7 mouse cellular contexts compared by ENCODE assay signal in the genomic region with DNA sequence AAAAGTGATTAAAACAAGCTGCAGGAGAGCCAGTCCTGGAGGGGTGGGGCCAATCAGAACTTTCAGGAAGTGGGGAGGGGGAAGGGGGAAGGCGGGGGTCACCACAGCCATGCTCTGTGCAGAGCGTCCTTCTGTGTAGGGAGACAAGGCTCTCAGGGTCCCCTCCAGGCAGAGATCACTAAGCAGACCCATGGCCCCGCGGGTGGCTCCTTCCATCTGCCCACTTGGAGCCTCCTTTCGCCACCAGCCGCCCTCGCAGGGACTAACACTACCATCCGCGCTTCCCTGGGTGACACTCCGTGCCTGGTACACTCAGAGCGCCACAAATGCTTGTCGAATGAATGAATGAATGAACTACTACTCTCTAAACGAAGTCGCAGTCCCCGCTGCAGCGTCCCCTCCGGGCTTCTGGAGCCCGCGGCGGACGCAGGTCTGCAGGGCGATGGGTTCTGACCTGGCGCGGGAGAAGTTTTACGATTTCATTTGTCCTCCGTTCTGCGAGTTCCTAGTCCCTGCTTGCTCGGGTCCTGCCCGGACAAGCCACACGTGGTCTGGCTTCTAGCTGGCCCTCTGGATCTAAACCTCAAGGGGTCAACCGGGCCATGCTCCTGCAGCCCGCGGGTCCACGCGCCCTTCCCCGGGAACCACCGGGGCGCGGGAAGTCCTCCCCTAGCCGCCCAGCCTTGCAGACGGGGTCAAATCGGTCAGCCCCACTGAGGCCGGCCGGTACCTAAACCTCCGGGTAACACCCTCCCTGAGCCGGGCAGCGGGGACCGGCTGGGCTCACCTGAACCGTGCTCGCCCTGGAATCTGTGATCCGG. TPM values are rescaled to one million over a fixed set of nuclear protein-coding genes. Genes with fewer than 3 reads are reported as not detected.
DNase-seq lines count a peak whose midpoint lies in the region; ATAC-seq lines count a peak whose summit lies in the region.

No protein-coding gene starts in this region.

- peak overlapping the region; percentile 78 for H3K4me3 ChIP-seq in embryonic facial prominence, embryonic 12.5 days
- H3K4me3 ChIP-seq in hindbrain, embryonic 15.5 days, result peak overlapping the region; percentile 66
- H3K4me3 ChIP-seq in macrophage (ENCODE audit: inconsistent target), result peak overlapping the region; percentile 43

- no peaks in the 10 kb centered on the region for H3K27me3 ChIP-seq in embryonic facial prominence, embryonic 12.5 days
- peaks cover 15% of the 10 kb centered on the region for H3K27me3 ChIP-seq in hindbrain, embryonic 15.5 days

- H3K9ac ChIP-seq in embryonic facial prominence, embryonic 12.5 days, result peak overlapping the region; percentile 98
- H3K9ac ChIP-seq in hindbrain, embryonic 15.5 days, result peak overlapping the region; percentile 75

- H3K9me3 ChIP-seq in embryonic facial prominence, embryonic 12.5 days, result no peaks in the 10 kb centered on the region
- no peaks in the 10 kb centered on the region for H3K9me3 ChIP-seq in hindbrain, embryonic 15.5 days

- peak overlapping the region; percentile 73 for H3K4me2 ChIP-seq in embryonic facial prominence, embryonic 12.5 days (replicated peaks)
- H3K4me2 ChIP-seq in hindbrain, embryonic 15.5 days, result peak overlapping the region; percentile 96

- peak overlapping the region; percentile 99 for H3K27ac ChIP-seq in embryonic facial prominence, embryonic 12.5 days
- H3K27ac ChIP-seq in hindbrain, embryonic 15.5 days (replicated peaks), result peak overlapping the region; percentile 88
- H3K27ac ChIP-seq in macrophage, result 0 out of 2 replicates have a peak overlapping the region, but pooled peaks have one; percentile 8

- no peak for ATAC-seq in embryonic facial prominence, embryonic 12.5 days (ENCODE audit: insufficient number of reproducible peaks, insufficient read depth, low FRiP score, low TSS enrichment)
- no peak for ATAC-seq in hindbrain, embryonic 15.5 days (ENCODE audit: low FRiP score, low read depth)

- under 1% methylated on average over 51 of the region's 51 CpGs for WGBS in embryonic facial prominence, embryonic 12.5 days
- WGBS in hindbrain, embryonic 15.5 days, result under 1% methylated on average over 51 of the region's 51 CpGs
- 1% methylated on average over 46 of the region's 51 CpGs for WGBS in macrophage (ENCODE audit: missing documents)

- peaks cover 73% of the 10 kb centered on the region for H3K4me1 ChIP-seq in embryonic facial prominence, embryonic 12.5 days
- peaks cover 49% of the 10 kb centered on the region for H3K4me1 ChIP-seq in hindbrain, embryonic 15.5 days (replicated peaks)

- peak; percentile 72 to 87 for DNase-seq in urinary bladder, adult 18-20 months (ENCODE audit: low spot score in 2 of 2)
- no peak for DNase-seq in urinary bladder, postnatal 10 days (ENCODE audit: low spot score)
- peak; percentile 52 for DNase-seq in yolk sac, embryonic 10.5 days (ENCODE audit: low spot score)
- DNase-seq in natural killer cell, adult 2 months (ENCODE audit: low spot score in 2 of 2), result no peak

- H3K79me2 ChIP-seq in macrophage (ENCODE audit: inconsistent target), result peaks cover 36% of the 10 kb centered on the region; the same call in 1 of the 2 replicates

- H3K36me3 ChIP-seq in embryonic facial prominence, embryonic 12.5 days, result no peaks in the 10 kb centered on the region
- H3K36me3 ChIP-seq in hindbrain, embryonic 15.5 days, result no peaks in the 10 kb centered on the region
- no peaks in the 10 kb centered on the region for H3K36me3 ChIP-seq in macrophage (ENCODE audit: inconsistent target)

RNA-seq across cellular contexts. Expression of a gene that starts 1.4 kb away (rescaled TPM):
- 229 and 238 TPM in 2 replicates for polyA plus RNA-seq in embryonic facial prominence, embryonic 12.5 days (2016; fragmentation: Nextera tagmentation; extraction: Ambion mirVana)
- 106 and 113 TPM in 2 replicates for polyA plus RNA-seq in hindbrain, embryonic 15.5 days (2015; fragmentation: Nextera tagmentation; extraction: Ambion mirVana)
- total RNA-seq in macrophage (2018; cell fraction: chromatin; rRNA removed), result 10 to 100 TPM in 17 of 26 experiments, 1 to 10 TPM in 8, under 1 TPM in 1; 0.74 to 78.5 (median 15.2) TPM
- 100 to 1,000 TPM in 5 of 26 experiments, 10 to 100 TPM in 21; 11.9 to 121 (median 44.9) TPM for total RNA-seq in macrophage (2018; cell fraction: cytosol; rRNA removed)
- total RNA-seq in macrophage (2018; cell fraction: nucleus; rRNA removed), result 100 to 1,000 TPM in 7 of 26 experiments, 10 to 100 TPM in 18, 1 to 10 TPM in 1; 9.4 to 128 (median 26.3) TPM
- polyA plus RNA-seq in macrophage (2018), result 81.3 to 174 TPM (median 111 TPM) in 3 replicates

Comparison
In these comparisons a context has a peak if more than half of its experiments do, and no peak if none do; other contexts are left out.
1. DNase-seq: peak in urinary bladder, adult 18-20 months (2 of 2) and yolk sac, embryonic 10.5 days (single experiment); none in urinary bladder, postnatal 10 days (single experiment) and natural killer cell, adult 2 months (0 of 2).
2. H3K27ac ChIP-seq: peak in every context shown above with its lines; median percentile 99 in embryonic facial prominence, embryonic 12.5 days; 88 in hindbrain, embryonic 15.5 days; 8 in macrophage.
3. Peak in every context shown above with its lines, with median percentiles within 50 percentile points of each other: H3K4me3 ChIP-seq.